Mouse (Mus musculus) cortical plate, adult 2 months (tissue): ENCODE data around the gene Mtx1.

Source experiments
- CTCF ChIP-seq: fragments of 200-500 bp; IDR thresholded peaks from 2 replicates; pipeline ENCODE4 v1.5.1; 2011; ENCODE audit warnings: mild to moderate bottlenecking, control low read depth, low read length; ENCODE audit not compliant: insufficient read depth; ENCODE audit errors: extremely low read depth
- POLR2A ChIP-seq: fragments of 200-500 bp; IDR thresholded peaks from 2 replicates; pipeline ENCODE4 v1.6.1; 2011; ENCODE audit warnings: mild to moderate bottlenecking, low read length, control low read depth; ENCODE audit not compliant: insufficient read depth; ENCODE audit errors: extremely low read depth

DNA sequence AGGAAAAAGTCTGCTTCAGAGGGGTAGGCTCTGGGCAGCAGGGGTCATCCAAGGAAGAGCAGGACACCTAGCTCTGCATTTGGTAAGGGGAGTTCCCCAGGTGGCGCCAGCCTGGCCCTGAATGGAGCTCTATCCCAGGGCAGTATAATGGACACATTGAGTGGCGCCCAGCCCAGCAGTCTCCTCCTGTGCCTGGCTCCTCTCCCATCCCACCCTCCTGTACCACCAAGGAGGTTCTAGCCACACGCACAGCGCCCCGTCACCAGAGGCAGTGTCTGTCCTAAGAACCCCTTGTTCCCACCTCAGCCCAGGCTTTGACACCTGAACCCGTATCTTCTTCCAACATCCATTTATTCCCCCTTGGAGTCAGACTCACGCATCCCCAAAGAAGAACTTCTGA lies 17.2 kb downstream of the Mtx1 start:
- no peak for TF ChIP-seq CTCF
- TF ChIP-seq POLR2A: peak; percentile 20; the same call in 1 of the 2 replicates
